Mouse (Mus musculus): ENCODE data around the gene Paqr5.

GRCm38 (mm10) chr9:61908341-61908740 is 118.3 kb downstream of the Paqr5 start:
- no peak for TF ChIP-seq CTCF (conservative IDR thresholded peaks at IDR 0.05; ENCODE audit: low read length)
- no peak for TF ChIP-seq NANOG (IDR thresholded peaks at IDR 0.05; ENCODE audit: borderline replicate concordance, low read length)
- no peak for TF ChIP-seq POU5F1 (IDR thresholded peaks at IDR 0.05; ENCODE audit: borderline replicate concordance, low read length)
